Mouse (Mus musculus): ENCODE measurements around the gene Prdx6b. TPM values are rescaled to one million over a fixed set of nuclear protein-coding genes. Genes with fewer than 3 reads are reported as not detected.

The Prdx6b gene
- polyA plus RNA-seq, 1 experiment from 2014 or later = not detected

- no peaks in the 10 kb centered on the region for H3K4me1 ChIP-seq (ENCODE audit: control insufficient read depth, insufficient read depth, low read length)
- no peak overlapping the region for H3K9ac ChIP-seq (ENCODE audit: low read depth, low read length)
- H3K27ac ChIP-seq (ENCODE audit: low read length) = no peak overlapping the region
- no peaks in the 10 kb centered on the region for H3K27me3 ChIP-seq (replicated peaks; ENCODE audit: control insufficient read depth, insufficient read depth, low read length)
- no peaks in the 10 kb centered on the region for H3K9me3 ChIP-seq (ENCODE audit: control insufficient read depth, low read length)
- H3K4me2 ChIP-seq (ENCODE audit: low read depth, low read length) = no peak overlapping the region
- no peaks in the 10 kb centered on the region for H3K36me3 ChIP-seq (ENCODE audit: control insufficient read depth, insufficient read depth, low read length)
- WGBS = 78% methylated on average over 2 of the region's 2 CpGs
- H3K4me3 ChIP-seq (ENCODE audit: low read length) = no peak overlapping the region
- ATAC-seq = no peak
Observed at GRCm38 (mm10) chr2:80282214-80282613, 10.1 kb upstream of the Prdx6b start.

DNA sequence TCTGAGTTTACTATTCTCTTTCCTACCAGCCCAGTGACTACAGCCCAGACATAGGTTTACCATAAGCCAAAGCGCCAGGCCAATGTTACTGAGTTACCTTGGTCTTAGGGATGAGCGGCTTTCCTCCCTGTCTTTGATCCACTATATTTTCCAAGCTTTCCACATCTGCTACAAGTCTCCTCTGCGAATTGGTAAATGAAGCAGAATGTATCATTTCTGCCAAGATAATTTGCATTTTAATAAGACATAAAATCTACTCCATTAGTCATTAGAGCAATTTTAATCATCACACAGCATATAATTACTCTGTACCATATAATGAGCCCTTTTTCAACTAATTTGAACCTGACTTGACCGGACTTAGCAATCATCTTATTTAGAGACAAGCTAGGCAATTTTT is 5.9 kb upstream of the Prdx6b start:
- Histone ChIP-seq H3K9me3 (ENCODE audit: control insufficient read depth, low read length) (no peaks in the 10 kb centered on the region), H3K4me2 (ENCODE audit: low read depth, low read length) (no peak overlapping the region), H3K36me3 (ENCODE audit: control insufficient read depth, insufficient read depth, low read length) (no peaks in the 10 kb centered on the region), H3K9ac (ENCODE audit: low read depth, low read length) (no peak overlapping the region), H3K27ac (ENCODE audit: low read length) (no peak overlapping the region), H3K4me3 (ENCODE audit: low read length) (no peak overlapping the region), H3K4me1 (ENCODE audit: control insufficient read depth, insufficient read depth, low read length) (no peaks in the 10 kb centered on the region), H3K27me3 (replicated peaks; ENCODE audit: control insufficient read depth, insufficient read depth, low read length) (no peaks in the 10 kb centered on the region)
- 88% methylated on average over 4 of the region's 4 CpGs for WGBS
- no peak for ATAC-seq

GRCm38 (mm10) chr2:80298334-80298733 is 6.1 kb downstream of the Prdx6b start:
- Histone ChIP-seq H3K9ac (ENCODE audit: low read depth, low read length) (no peak overlapping the region), H3K9me3 (ENCODE audit: control insufficient read depth, low read length) (no peaks in the 10 kb centered on the region), H3K4me1 (ENCODE audit: control insufficient read depth, insufficient read depth, low read length) (no peaks in the 10 kb centered on the region), H3K4me2 (ENCODE audit: low read depth, low read length) (no peak overlapping the region), H3K27me3 (replicated peaks; ENCODE audit: control insufficient read depth, insufficient read depth, low read length) (no peaks in the 10 kb centered on the region), H3K4me3 (ENCODE audit: low read length) (no peak overlapping the region), H3K27ac (ENCODE audit: low read length) (no peak overlapping the region), H3K36me3 (ENCODE audit: control insufficient read depth, insufficient read depth, low read length) (no peaks in the 10 kb centered on the region)
- ATAC-seq = no peak
- 68% methylated on average over 3 of the region's 3 CpGs for WGBS

GRCm38 (mm10) chr2:80300806-80301205 is 8.5 kb downstream of the Prdx6b start:
- no peak overlapping the region for H3K4me2 ChIP-seq (ENCODE audit: low read depth, low read length)
- no peak overlapping the region for H3K4me3 ChIP-seq (ENCODE audit: low read length)
- H3K4me1 ChIP-seq (ENCODE audit: control insufficient read depth, insufficient read depth, low read length) = no peaks in the 10 kb centered on the region
- H3K36me3 ChIP-seq (ENCODE audit: control insufficient read depth, insufficient read depth, low read length) = no peaks in the 10 kb centered on the region
- no peaks in the 10 kb centered on the region for H3K9me3 ChIP-seq (ENCODE audit: control insufficient read depth, low read length)
- no peak overlapping the region for H3K27ac ChIP-seq (ENCODE audit: low read length)
- no peaks in the 10 kb centered on the region for H3K27me3 ChIP-seq (replicated peaks; ENCODE audit: control insufficient read depth, insufficient read depth, low read length)
- ATAC-seq = no peak
- 64% methylated on average over 4 of the region's 4 CpGs for WGBS
- no peak overlapping the region for H3K9ac ChIP-seq (ENCODE audit: low read depth, low read length)

DNA sequence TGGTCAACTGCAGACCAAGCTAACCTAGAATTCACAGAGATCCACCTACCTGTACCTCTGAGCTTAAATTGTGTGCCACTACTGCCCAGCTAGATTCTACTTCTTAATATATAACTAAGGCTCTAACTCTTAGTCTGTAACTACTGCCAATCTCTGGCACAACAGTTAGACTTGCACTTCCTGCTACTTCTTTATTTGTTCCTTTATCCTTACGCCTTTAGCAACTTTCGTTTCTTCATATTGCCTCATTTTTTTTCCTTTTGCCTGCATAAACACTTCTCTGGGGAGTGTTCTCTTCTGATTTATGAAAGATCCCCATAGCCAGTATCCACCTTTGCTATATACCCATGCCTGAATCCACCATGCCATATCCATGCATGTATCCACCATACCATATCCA is 11.7 kb downstream of the Prdx6b start:
- no peak for ATAC-seq
- Histone ChIP-seq H3K27ac (ENCODE audit: low read length) (no peak overlapping the region), H3K4me1 (ENCODE audit: control insufficient read depth, insufficient read depth, low read length) (no peaks in the 10 kb centered on the region), H3K4me2 (ENCODE audit: low read depth, low read length) (no peak overlapping the region), H3K4me3 (ENCODE audit: low read length) (no peak overlapping the region), H3K9me3 (ENCODE audit: control insufficient read depth, low read length) (no peaks in the 10 kb centered on the region), H3K27me3 (replicated peaks; ENCODE audit: control insufficient read depth, insufficient read depth, low read length) (no peaks in the 10 kb centered on the region), H3K9ac (ENCODE audit: low read depth, low read length) (no peak overlapping the region), H3K36me3 (ENCODE audit: control insufficient read depth, insufficient read depth, low read length) (no peaks in the 10 kb centered on the region)
- WGBS = 83% methylated on average over 2 of the region's 2 CpGs

GRCm38 (mm10) chr2:80307701-80308100 is 15.4 kb downstream of the Prdx6b start:
- 92% methylated on average over 3 of the region's 3 CpGs for WGBS
- Histone ChIP-seq H3K27ac (ENCODE audit: low read length) (no peak overlapping the region), H3K36me3 (ENCODE audit: control insufficient read depth, insufficient read depth, low read length) (no peaks in the 10 kb centered on the region), H3K9me3 (ENCODE audit: control insufficient read depth, low read length) (no peaks in the 10 kb centered on the region), H3K4me2 (ENCODE audit: low read depth, low read length) (no peak overlapping the region), H3K4me1 (ENCODE audit: control insufficient read depth, insufficient read depth, low read length) (no peaks in the 10 kb centered on the region), H3K27me3 (replicated peaks; ENCODE audit: control insufficient read depth, insufficient read depth, low read length) (no peaks in the 10 kb centered on the region), H3K4me3 (ENCODE audit: low read length) (no peak overlapping the region), H3K9ac (ENCODE audit: low read depth, low read length) (no peak overlapping the region)
- no peak for ATAC-seq

- H3K36me3 ChIP-seq (ENCODE audit: control insufficient read depth, insufficient read depth, low read length) = no peaks in the 10 kb centered on the region
- no peak overlapping the region for H3K27ac ChIP-seq (ENCODE audit: low read length)
- no peak overlapping the region for H3K9ac ChIP-seq (ENCODE audit: low read depth, low read length)
- H3K27me3 ChIP-seq (replicated peaks; ENCODE audit: control insufficient read depth, insufficient read depth, low read length) = no peaks in the 10 kb centered on the region
- H3K4me3 ChIP-seq (ENCODE audit: low read length) = no peak overlapping the region
- H3K9me3 ChIP-seq (ENCODE audit: control insufficient read depth, low read length) = no peaks in the 10 kb centered on the region
- 74% methylated on average over 4 of the region's 4 CpGs for WGBS
- no peaks in the 10 kb centered on the region; the same call in 1 of the 2 replicates for H3K4me1 ChIP-seq (ENCODE audit: control insufficient read depth, insufficient read depth, low read length)
- ATAC-seq = no peak
- H3K4me2 ChIP-seq (ENCODE audit: low read depth, low read length) = no peak overlapping the region
Observed at GRCm38 (mm10) chr2:80309775-80310174, 17.5 kb downstream of the Prdx6b start.

DNA sequence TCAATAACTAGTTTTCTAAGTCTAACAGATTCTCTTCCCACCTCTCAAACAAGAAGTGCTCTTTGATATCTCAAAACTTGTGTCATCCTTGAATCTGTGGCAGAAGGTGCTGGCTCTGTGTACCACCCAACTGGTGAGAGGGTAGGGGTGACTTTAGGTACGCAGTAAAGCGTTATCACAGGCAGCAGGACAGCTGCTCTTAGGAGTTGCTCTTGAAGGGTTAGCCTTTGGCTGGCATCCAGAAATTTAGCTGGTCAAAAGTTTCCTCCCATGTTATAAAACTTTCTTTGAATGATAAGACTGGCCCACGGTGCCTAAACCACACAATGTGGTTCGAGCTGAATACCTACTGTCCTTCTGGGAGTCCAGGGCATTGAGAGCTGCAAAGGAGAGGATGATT is 18.5 kb downstream of the Prdx6b start:
- Histone ChIP-seq H3K36me3 (ENCODE audit: control insufficient read depth, insufficient read depth, low read length) (no peaks in the 10 kb centered on the region), H3K4me2 (ENCODE audit: low read depth, low read length) (no peak overlapping the region), H3K4me3 (ENCODE audit: low read length) (no peak overlapping the region), H3K9ac (ENCODE audit: low read depth, low read length) (no peak overlapping the region), H3K27ac (ENCODE audit: low read length) (no peak overlapping the region), H3K9me3 (ENCODE audit: control insufficient read depth, low read length) (no peaks in the 10 kb centered on the region), H3K27me3 (replicated peaks; ENCODE audit: control insufficient read depth, insufficient read depth, low read length) (no peaks in the 10 kb centered on the region), H3K4me1 (ENCODE audit: control insufficient read depth, insufficient read depth, low read length) (no peaks in the 10 kb centered on the region; the same call in 1 of the 2 replicates)
- WGBS = 45% methylated on average over 4 of the region's 4 CpGs
- ATAC-seq = no peak

DNA sequence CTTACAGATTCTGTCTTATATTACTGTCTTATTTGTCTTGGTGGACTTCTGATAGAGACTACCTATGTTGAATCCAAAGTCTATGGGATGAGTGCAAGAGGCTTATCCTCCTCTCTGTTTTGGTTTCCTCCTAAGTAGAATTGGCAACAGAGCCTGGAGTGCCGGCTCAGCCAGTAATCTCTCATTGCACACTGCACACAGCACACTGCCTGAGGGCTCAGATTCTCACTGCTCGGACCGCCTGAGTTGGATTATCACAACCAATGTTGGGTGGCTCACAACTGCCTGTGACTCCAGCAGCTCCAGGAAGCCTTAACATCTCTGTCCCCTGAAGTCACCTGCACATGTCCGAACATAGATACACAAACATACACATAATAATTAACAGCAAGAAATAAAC is 19.1 kb downstream of the Prdx6b start:
- H3K36me3 ChIP-seq (ENCODE audit: control insufficient read depth, insufficient read depth, low read length) = no peaks in the 10 kb centered on the region
- no peaks in the 10 kb centered on the region; the same call in 1 of the 2 replicates for H3K4me1 ChIP-seq (ENCODE audit: control insufficient read depth, insufficient read depth, low read length)
- no peak overlapping the region for H3K4me2 ChIP-seq (ENCODE audit: low read depth, low read length)
- H3K27ac ChIP-seq (ENCODE audit: low read length) = no peak overlapping the region
- no peak for ATAC-seq
- H3K27me3 ChIP-seq (replicated peaks; ENCODE audit: control insufficient read depth, insufficient read depth, low read length) = no peaks in the 10 kb centered on the region
- no peak overlapping the region for H3K4me3 ChIP-seq (ENCODE audit: low read length)
- H3K9ac ChIP-seq (ENCODE audit: low read depth, low read length) = no peak overlapping the region
- 72% methylated on average over 4 of the region's 4 CpGs for WGBS
- H3K9me3 ChIP-seq (ENCODE audit: control insufficient read depth, low read length) = no peaks in the 10 kb centered on the region

DNA sequence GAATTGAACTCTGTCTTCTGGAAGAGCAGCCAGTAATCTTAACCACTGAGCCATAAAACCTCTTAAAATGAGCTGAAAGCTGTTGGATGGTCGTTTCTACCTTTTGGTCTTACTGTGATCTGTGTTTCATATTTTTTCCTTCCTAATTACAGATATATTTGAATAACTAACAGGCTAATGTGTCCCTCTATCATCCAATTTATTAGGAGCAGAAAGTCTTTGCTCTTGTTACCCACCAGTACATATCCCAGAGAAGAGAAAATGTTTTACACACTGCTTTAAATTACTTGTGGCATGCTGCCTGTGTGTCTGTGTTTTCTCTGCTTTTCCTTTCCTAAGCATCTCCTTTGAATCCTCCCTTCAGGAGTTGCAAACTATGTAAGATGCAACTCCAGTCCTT is 21.9 kb downstream of the Prdx6b start:
- no peaks in the 10 kb centered on the region for H3K36me3 ChIP-seq (ENCODE audit: control insufficient read depth, insufficient read depth, low read length)
- 37% methylated on average over 1 of the region's 1 CpGs for WGBS
- H3K27me3 ChIP-seq (replicated peaks; ENCODE audit: control insufficient read depth, insufficient read depth, low read length) = no peaks in the 10 kb centered on the region
- no peak for ATAC-seq
- H3K4me1 ChIP-seq (ENCODE audit: control insufficient read depth, insufficient read depth, low read length) = no peaks in the 10 kb centered on the region; the same call in 1 of the 2 replicates
- H3K9me3 ChIP-seq (ENCODE audit: control insufficient read depth, low read length) = no peaks in the 10 kb centered on the region
- H3K4me3 ChIP-seq (ENCODE audit: low read length) = no peak overlapping the region
- no peak overlapping the region for H3K27ac ChIP-seq (ENCODE audit: low read length)
- no peak overlapping the region for H3K4me2 ChIP-seq (ENCODE audit: low read depth, low read length)
- H3K9ac ChIP-seq (ENCODE audit: low read depth, low read length) = no peak overlapping the region

All from intestine, embryonic 16.5 days (tissue).